Mouse (Mus musculus) liver, adult 2 months (tissue): ENCODE measurements around the gene Iqcc.

Source experiments
- CTCF ChIP-seq: fragments of 200-500 bp; IDR thresholded peaks from 2 replicates; pipeline ENCODE4 v1.5.1; 2011; ENCODE audit warnings: low read depth, low read length, control low read depth
- POLR2A ChIP-seq: fragments of 200-500 bp; IDR thresholded peaks from 2 replicates; pipeline ENCODE4 v1.6.1; 2011; ENCODE audit warnings: low read length, control low read depth; ENCODE audit not compliant: insufficient read depth; ENCODE audit errors: extremely low read depth

DNA sequence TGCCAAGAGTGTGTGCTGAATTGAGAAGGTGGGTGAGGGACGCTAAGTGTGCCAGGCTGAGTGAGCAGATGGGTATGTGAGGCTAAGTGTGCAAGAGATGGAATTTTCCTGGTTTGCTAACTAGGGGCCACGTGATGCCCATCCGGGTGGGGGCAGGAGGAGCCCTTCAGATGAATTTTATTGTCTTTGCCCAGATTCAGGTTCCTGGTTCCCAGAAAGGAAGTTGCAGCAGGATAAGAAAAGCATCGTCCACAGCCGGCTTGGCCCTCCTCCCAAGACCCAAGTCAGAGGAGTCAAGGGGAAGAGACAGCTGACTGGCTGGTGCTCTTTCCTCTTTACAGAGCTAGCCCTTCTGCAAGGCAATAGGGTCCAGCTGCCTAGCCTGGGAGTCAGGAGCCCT is 40.4 kb downstream of the Iqcc start, which contains the start of gene Fam167b:
- TF ChIP-seq POLR2A (no peak), CTCF (no peak)
